Mouse (Mus musculus): ENCODE results near the gene Osbpl10. TPM values are rescaled to one million over a fixed set of nuclear protein-coding genes. Genes with fewer than 3 reads are reported as not detected.
A peak's percentile ranks its signal among the peaks of the same experiment; 100 is the strongest.

Osbpl10 gene
- total RNA-seq, 2 experiments from 2014 or later: 41.1 to 42.8 TPM

GRCm38 (mm10) chr9:115210535-115210934 is 232.2 kb downstream of the Osbpl10 start:
- no peak for DNase-seq
- intact Hi-C loops (cut with DNase I): no loop called here

DNA sequence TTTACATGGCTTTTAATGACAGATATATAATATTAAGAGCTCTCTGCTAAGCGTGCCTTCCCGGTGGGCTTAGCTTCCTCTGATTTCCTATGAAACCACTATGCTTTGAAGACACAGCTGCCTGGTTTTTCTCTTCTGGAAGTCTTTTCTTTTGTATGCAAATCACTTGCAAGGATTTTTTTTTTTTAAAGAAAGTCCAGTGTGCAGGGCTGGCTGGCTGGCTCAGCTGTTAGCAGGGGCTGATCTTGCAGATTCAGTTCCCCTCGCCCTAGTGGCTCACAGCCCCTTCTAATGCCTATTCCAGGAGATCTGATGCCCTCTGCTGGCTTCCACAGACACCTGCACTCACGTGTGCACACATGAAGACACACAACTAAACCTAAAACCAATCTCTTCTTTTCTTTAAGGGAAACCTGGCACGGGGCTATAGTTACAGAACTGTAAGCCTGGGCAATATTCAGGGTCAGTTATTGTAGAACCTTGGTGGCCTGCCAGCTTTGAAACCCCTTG is 235.4 kb downstream of the Osbpl10 start:
- intact Hi-C loops (cut with DNase I): no loop called here
- no peak for DNase-seq

DNA sequence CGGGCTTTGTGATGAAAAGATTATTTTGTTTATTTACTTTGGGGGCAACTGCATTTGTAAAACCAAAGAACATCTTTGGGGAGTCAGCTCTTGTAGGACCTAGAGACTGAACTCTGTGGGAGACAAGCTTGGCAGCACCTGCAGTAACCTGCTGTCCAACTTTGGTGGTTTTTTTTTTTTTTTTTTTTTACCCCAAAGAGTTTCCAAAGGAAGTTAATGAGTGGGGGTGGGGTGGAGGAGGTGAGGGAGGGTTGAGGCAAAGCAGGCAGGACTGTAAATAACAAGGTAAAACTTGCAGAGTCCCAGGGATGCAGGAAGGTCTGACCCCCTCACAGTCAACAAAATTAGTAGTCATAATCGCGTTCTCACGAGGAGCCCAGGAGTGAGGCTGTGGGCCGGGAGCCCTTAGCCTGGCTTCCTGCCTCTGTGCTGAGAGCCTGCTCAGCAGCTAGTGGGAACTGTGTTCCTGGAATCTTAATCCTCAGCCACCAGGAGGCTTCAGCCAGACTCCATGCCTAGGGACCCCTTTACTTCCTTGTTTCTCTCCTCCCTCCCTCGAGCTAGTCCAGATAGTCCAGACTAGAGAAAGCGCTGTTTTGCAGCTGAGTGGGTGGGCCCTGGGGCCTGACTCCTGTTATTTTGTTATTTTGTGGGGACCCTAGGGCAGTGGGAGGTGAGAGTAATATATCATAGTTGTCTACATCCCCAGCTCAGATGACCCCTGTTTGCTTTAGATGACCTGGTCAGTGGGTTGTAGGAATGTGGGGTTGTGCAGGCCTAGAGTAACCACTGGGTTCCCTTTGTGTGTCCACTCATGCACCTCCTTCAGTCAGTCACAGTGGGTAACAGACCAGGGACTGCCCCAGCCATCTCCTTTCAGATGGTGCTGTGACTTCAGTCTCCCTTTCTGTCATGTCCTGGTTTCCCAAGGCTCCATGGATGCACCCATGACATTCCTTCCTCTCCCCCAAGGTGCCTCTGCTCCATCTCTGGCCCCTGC is 236.5 kb downstream of the Osbpl10 start:
- intact Hi-C loops (cut with DNase I): no loop called here
- DNase-seq: no peak

DNA sequence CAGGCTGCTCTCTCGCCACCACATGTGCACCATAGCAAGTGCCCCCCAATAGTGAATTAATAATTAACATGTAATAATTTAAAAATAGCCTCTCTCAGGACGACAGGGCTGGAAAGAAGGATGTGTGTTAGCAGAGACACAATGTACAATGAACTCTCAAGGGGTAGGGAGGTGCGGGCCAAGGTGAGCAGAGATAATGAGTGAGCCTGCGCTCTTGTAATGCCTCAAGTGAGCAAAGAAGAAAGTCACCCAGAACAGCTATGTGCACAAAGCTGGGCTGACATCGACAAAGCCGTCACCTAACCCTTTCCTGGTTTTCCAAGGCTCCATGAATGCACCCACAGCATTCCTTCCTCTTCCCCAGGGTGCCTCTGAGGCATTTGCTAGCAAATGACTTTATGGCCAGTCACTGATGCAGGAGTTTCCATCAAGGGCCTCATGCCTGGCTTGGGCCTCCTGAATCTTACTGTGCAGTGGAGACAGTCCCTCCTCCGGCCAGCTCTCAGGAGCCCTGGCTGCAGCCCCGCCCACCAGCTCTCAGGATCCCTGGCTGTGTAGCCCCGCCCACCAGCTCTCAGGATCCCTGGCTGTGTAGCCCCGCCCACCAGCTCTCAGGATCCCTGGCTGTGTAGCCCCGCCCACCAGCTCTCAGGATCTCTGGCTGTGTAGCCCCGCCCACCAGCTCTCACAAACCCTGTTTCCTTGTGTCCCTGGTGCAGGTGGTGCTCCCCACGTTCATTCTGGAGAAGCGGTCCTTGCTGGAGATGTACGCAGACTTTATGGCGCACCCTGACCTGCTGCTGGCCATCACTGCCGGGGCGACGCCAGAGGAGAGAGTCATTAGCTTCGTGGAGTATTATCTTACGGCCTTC is 237.7 kb downstream of the Osbpl10 start:
- no peak for DNase-seq

GRCm38 (mm10) chr9:115217984-115218383 is 239.6 kb downstream of the Osbpl10 start:
- intact Hi-C loops (cut with DNase I): no loop called here
- DNase-seq: no peak

More for the DNA sequence above, 237.7 kb downstream of the Osbpl10 start:
- intact Hi-C loops (cut with DNase I): no loop called here

DNA sequence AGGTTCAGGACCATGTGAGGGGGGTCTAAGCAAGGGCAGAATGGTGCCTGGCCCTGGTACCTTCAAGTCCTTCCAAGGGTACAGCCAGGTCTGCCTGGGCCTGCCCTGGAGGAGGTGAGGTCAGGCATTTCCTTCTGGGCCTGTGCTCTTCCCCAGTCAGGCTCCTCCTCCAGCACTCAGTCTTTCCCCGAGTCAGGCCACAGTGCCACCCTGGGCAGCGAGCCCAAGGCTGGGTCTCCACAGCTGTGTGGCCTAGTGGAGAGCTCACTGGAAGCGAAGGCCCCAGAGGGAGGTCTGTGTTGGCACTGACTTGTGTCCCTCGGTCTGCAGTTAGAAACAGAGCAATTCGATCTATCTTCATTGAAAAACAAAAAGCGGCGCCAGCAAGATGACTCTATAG is 242.1 kb downstream of the Osbpl10 start:
- DNase-seq: peak; percentile 12

GRCm38 (mm10) chr9:115221265-115221664 is 242.9 kb downstream of the Osbpl10 start:
- DNase-seq: no peak
- intact Hi-C loops (cut with DNase I): no loop called here

More for the DNA sequence above, 242.1 kb downstream of the Osbpl10 start:
- intact Hi-C loops (cut with DNase I): no loop called here

DNA sequence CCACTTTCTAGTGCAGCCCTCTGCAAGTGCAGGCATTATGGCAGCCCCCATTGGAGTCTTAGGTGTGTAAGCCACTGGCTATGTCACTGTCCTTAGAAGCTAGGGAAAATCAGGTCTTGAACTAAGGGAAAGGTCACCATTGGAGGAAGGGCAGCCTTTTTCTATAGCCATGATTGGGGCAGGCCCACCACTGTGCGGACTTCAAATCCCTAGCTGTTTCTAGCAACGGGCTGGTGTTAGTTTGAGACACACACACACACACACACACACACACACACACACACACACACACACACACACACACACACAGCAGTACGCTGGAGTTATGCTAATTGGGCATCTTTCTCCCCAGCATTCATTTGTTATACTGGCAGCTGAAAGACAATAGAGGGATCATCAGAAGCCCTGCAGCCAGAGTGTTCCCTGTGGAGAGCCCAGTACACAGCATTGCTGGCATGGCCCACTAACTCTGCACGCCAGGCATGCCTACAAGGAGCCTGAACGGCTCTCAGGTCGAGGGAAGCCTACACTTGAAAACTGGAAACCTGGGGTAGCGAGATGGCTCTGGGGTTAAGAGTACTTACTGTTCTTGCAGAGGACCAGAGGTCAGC is 246.5 kb downstream of the Osbpl10 start:
- no peak for DNase-seq
- intact Hi-C loops (cut with DNase I): no loop called here

DNA sequence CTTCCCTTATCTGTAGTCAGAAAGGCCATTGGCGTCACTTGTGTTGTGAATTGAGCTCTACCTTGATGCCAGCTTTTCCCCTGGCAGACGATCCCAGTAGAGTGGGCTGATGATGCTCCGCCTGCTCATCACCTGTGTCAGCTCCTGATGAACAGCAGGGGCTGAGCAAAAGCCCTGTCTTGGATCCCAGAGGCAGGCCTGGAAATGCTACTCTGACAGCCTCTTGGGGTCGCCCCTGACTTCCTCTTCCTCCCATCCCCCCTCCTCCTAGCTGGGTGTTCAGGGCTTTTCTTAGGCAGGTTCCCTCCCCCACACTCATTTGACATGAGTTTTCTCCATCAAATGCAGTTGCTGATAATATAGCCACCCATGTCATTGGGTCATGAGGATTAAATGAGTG is 250.8 kb downstream of the Osbpl10 start:
- intact Hi-C loops (cut with DNase I): no loop called here
- DNase-seq: no peak

GRCm38 (mm10) chr9:115229676-115230075 is 251.3 kb downstream of the Osbpl10 start:
- DNase-seq: no peak
- intact Hi-C loops (cut with DNase I): no loop called here

DNA sequence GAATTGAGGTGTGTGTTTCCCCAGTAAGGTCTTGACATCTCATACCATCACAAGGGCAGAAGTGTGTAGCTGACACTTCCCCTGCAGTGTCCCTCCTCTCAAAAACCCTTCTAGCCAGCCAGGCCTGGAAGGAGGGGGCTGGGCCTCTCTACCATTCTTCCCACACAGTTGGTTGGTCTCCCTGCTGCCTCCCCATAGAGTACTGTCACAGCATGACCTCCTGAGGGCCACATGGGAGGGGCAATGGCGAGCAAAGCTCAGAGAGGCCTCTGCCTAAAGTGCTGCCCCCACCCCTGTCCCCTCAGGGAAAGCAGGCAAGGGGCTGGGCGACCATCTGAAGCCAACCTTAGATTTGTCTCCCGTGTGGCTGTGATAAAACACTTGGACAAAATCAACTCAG is 251.8 kb downstream of the Osbpl10 start:
- no peak for DNase-seq
- intact Hi-C loops (cut with DNase I): no loop called here

- no peak for DNase-seq
- intact Hi-C loops (cut with DNase I): no loop called here
Observed at GRCm38 (mm10) chr9:115231476-115231875, 253.1 kb downstream of the Osbpl10 start.

- no peak for DNase-seq
- intact Hi-C loops (cut with DNase I): no loop called here
Observed at GRCm38 (mm10) chr9:115233721-115234120, 255.4 kb downstream of the Osbpl10 start.

GRCm38 (mm10) chr9:115234561-115234960 is 256.2 kb downstream of the Osbpl10 start:
- DNase-seq: no peak
- intact Hi-C loops (cut with DNase I): no loop called here

GRCm38 (mm10) chr9:115236352-115236841 is 258.0 kb downstream of the Osbpl10 start:
- no peak for DNase-seq

DNA sequence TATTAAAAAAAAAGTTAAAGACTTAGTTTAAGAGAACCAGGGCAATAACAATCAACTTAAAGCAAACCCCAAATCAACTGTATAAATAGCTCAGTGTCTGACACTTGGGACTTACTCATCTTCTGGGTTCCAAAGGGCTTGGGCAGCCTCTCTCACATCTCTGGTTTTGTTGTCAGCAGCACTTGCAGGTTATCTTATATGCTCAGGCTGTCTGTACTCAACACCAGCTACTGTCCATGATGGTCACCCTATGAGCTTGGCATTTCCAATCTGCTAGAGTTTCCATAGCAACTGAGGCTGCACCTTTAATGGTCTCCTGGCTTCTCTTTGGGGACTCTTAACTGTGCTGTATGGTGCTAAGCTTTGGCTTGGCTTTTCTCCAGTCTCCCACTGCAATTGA is 259.6 kb downstream of the Osbpl10 start:
- intact Hi-C loops (cut with DNase I): no loop called here
- no peak for DNase-seq

More at GRCm38 (mm10) chr9:115236352-115236841, 258.0 kb downstream of the Osbpl10 start:
- intact Hi-C loops (cut with DNase I): no loop called here

GRCm38 (mm10) chr9:115239861-115240260 is 261.5 kb downstream of the Osbpl10 start:
- intact Hi-C loops (cut with DNase I): loop anchor here (10.0 kb wide), 1 partner anchor 325 kb away; no protein-coding TSS in a partner anchor

DNA sequence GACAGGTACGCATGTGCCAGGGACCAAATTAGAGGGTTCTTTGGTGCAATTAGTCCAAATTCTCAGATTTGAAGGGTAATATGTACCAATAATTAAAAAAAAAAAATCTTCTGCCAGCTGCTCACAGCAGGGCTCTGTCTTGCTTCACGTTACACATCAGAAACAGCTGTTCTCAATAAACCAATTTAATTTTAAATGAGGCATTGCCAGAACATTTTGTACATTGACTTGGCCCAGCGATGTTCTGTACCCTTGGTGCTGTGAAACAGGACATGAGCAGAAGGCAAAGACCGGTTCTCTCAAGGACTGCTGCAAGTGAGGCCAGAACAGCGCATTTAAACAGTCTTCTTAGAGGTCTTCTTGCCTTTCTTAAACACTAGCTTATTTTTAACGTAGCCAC is 265.3 kb downstream of the Osbpl10 start:
- intact Hi-C loops (cut with DNase I): loop anchor here (10.0 kb wide), 1 partner anchor 329 kb away; no protein-coding TSS in a partner anchor

More at GRCm38 (mm10) chr9:115239861-115240260, 261.5 kb downstream of the Osbpl10 start:
- DNase-seq: no peak

DNA sequence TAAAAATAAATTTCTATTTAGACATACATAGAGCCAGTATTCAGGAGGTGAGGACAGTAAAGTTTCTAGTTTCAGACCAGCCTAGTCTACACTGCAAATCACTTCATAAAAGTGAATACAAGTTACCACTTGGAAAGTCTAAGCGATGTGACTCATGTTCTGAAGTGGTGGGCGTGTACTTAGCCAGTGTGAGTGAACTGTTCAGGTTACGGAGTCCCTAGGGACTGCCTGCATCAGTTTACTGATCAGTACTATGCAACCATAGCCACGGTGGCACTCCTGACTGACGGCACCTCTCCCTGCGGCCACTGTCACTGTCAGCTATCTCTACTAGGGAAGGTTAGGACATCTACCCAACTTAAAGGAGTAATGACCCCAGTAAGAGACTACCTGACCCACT is 266.7 kb downstream of the Osbpl10 start:
- no peak for DNase-seq
- intact Hi-C loops (cut with DNase I): loop anchor here (10.0 kb wide), 1 partner anchor 330 kb away; no protein-coding TSS in a partner anchor

More for the DNA sequence above, 265.3 kb downstream of the Osbpl10 start:
- no peak for DNase-seq

- no peak for DNase-seq
- intact Hi-C loops (cut with DNase I): loop anchor here (10.0 kb wide), 1 partner anchor 334 kb away; no protein-coding TSS in a partner anchor
Observed at GRCm38 (mm10) chr9:115249145-115249544, 270.8 kb downstream of the Osbpl10 start.

All from left cerebral cortex, postnatal 4 days (tissue).